Mouse (Mus musculus) heart, postnatal 4 days (tissue): ENCODE data around the gene Abhd17b. TPM values are rescaled to one million over a fixed set of nuclear protein-coding genes. Genes with fewer than 3 reads are reported as not detected.
"Not testable (repeated sequence)": the region's sequence is repeated elsewhere in the genome, so short reads cannot be mapped to it uniquely, and the experiment has no call there.

Source experiments
- DNase-seq: peaks from one replicate; pipeline ENCODE4 v3.0.0; 2021
- total RNA-seq, 2 experiments: library from RNA; stranded (reverse); gene quantifications; 2 replicates each; pipeline ENCODE4 v1.2.3; 2021

Abhd17b gene
- 10 to 100 TPM; 24.3 to 24.6 TPM for total RNA-seq

GRCm38 (mm10) chr19:21653172-21653981, at the start of gene Abhd17b:
Gene Abhd17b, plus strand, starts transcription at chr19:21653185.
- peak; percentile 69 for DNase-seq

- DNase-seq, result peak; percentile 19
Measured at GRCm38 (mm10) chr19:21603836-21604235, 49.1 kb upstream of the Abhd17b start.

- no peak for DNase-seq
Measured at GRCm38 (mm10) chr19:21605294-21605693, 47.7 kb upstream of the Abhd17b start.

- DNase-seq, result no peak
Measured at GRCm38 (mm10) chr19:21610240-21610639, 42.7 kb upstream of the Abhd17b start.

- no peak for DNase-seq
Measured at GRCm38 (mm10) chr19:21611297-21611696, 41.7 kb upstream of the Abhd17b start.

GRCm38 (mm10) chr19:21611725-21612575, 41.0 kb upstream of the Abhd17b start:
- DNase-seq, result no peak

- no peak for DNase-seq
Measured at GRCm38 (mm10) chr19:21615801-21616200, 37.2 kb upstream of the Abhd17b start.

- no peak for DNase-seq
Measured at GRCm38 (mm10) chr19:21623410-21624147, 29.4 kb upstream of the Abhd17b start.

- DNase-seq, result no peak
Measured at GRCm38 (mm10) chr19:21624148-21624535, 28.8 kb upstream of the Abhd17b start.

GRCm38 (mm10) chr19:21626271-21626988, 26.6 kb upstream of the Abhd17b start:
- no peak for DNase-seq

GRCm38 (mm10) chr19:21628440-21628839, 24.5 kb upstream of the Abhd17b start:
- not testable (repeated sequence) for DNase-seq

- no peak for DNase-seq
Measured at GRCm38 (mm10) chr19:21629030-21629429, 24.0 kb upstream of the Abhd17b start.

- no peak for DNase-seq
Measured at GRCm38 (mm10) chr19:21629501-21629900, 23.5 kb upstream of the Abhd17b start.

GRCm38 (mm10) chr19:21630656-21631331, 22.2 kb upstream of the Abhd17b start:
- DNase-seq, result no peak

GRCm38 (mm10) chr19:21635406-21635805, 17.6 kb upstream of the Abhd17b start:
- no peak for DNase-seq

- DNase-seq, result no peak
Measured at GRCm38 (mm10) chr19:21636907-21637306, 16.1 kb upstream of the Abhd17b start.

GRCm38 (mm10) chr19:21637672-21638071, 15.3 kb upstream of the Abhd17b start:
- no peak for DNase-seq

GRCm38 (mm10) chr19:21643935-21644334, 9.1 kb upstream of the Abhd17b start:
- no peak for DNase-seq

GRCm38 (mm10) chr19:21645301-21645700, 7.7 kb upstream of the Abhd17b start:
- no peak for DNase-seq

- no peak for DNase-seq
Measured at GRCm38 (mm10) chr19:21646142-21646541, 6.8 kb upstream of the Abhd17b start.

- DNase-seq, result no peak
Measured at GRCm38 (mm10) chr19:21651664-21652063, 1.3 kb upstream of the Abhd17b start.
